Mouse (Mus musculus): Measurements from ENCODE around the gene Ppp2r5c. TPM values are rescaled to one million over a fixed set of nuclear protein-coding genes. Genes with fewer than 3 reads are reported as not detected.
A peak's percentile ranks its signal among the peaks of the same experiment; 100 is the strongest.

Ppp2r5c gene
- polyA plus RNA-seq, 1 experiment from 2014 or later: 146 TPM

GRCm38 (mm10) chr12:110418735-110419350 is 28.1 kb upstream of the Ppp2r5c start:
- H3K4me3 ChIP-seq (replicated peaks; ENCODE audit: low read length): no peak overlapping the region
- ATAC-seq (ENCODE audit: insufficient read depth, low FRiP score): no peak
- no peaks in the 10 kb centered on the region for H3K4me1 ChIP-seq (ENCODE audit: control insufficient read depth, insufficient read depth, low read length)
- H3K4me2 ChIP-seq (ENCODE audit: low read depth, low read length): no peak overlapping the region
- H3K27me3 ChIP-seq (ENCODE audit: control insufficient read depth, insufficient read depth, low read length): no peaks in the 10 kb centered on the region
- no peaks in the 10 kb centered on the region for H3K36me3 ChIP-seq (ENCODE audit: control insufficient read depth, insufficient read depth, low read length)
- peak overlapping the region; percentile 46; the same call in 1 of the 2 replicates for H3K27ac ChIP-seq (ENCODE audit: low read length)
- no peak overlapping the region for H3K9ac ChIP-seq (ENCODE audit: low read length)
- WGBS: 31% methylated on average over 7 of the region's 8 CpGs
- no peaks in the 10 kb centered on the region for H3K9me3 ChIP-seq (replicated peaks; ENCODE audit: control insufficient read depth, low read length)

GRCm38 (mm10) chr12:110419879-110420278 is 27.0 kb upstream of the Ppp2r5c start:
- H3K9ac ChIP-seq (ENCODE audit: low read length): no peak overlapping the region
- WGBS: 52% methylated on average over 2 of the region's 2 CpGs
- H3K36me3 ChIP-seq (ENCODE audit: control insufficient read depth, insufficient read depth, low read length): no peaks in the 10 kb centered on the region
- no peak overlapping the region for H3K4me3 ChIP-seq (replicated peaks; ENCODE audit: low read length)
- peak; percentile 48; the same call in 1 of the 2 replicates for ATAC-seq (ENCODE audit: insufficient read depth, low FRiP score)
- no peaks in the 10 kb centered on the region for H3K27me3 ChIP-seq (ENCODE audit: control insufficient read depth, insufficient read depth, low read length)
- no peaks in the 10 kb centered on the region for H3K4me1 ChIP-seq (ENCODE audit: control insufficient read depth, insufficient read depth, low read length)
- H3K4me2 ChIP-seq (ENCODE audit: low read depth, low read length): no peak overlapping the region
- H3K9me3 ChIP-seq (replicated peaks; ENCODE audit: control insufficient read depth, low read length): no peaks in the 10 kb centered on the region
- H3K27ac ChIP-seq (ENCODE audit: low read length): no peak overlapping the region

GRCm38 (mm10) chr12:110421361-110421760 is 25.6 kb upstream of the Ppp2r5c start:
- Histone ChIP-seq H3K36me3 (ENCODE audit: control insufficient read depth, insufficient read depth, low read length) (no peaks in the 10 kb centered on the region), H3K4me2 (ENCODE audit: low read depth, low read length) (no peak overlapping the region), H3K4me3 (replicated peaks; ENCODE audit: low read length) (no peak overlapping the region), H3K9ac (ENCODE audit: low read length) (no peak overlapping the region), H3K27me3 (ENCODE audit: control insufficient read depth, insufficient read depth, low read length) (no peaks in the 10 kb centered on the region), H3K27ac (ENCODE audit: low read length) (no peak overlapping the region), H3K9me3 (replicated peaks; ENCODE audit: control insufficient read depth, low read length) (no peaks in the 10 kb centered on the region), H3K4me1 (ENCODE audit: control insufficient read depth, insufficient read depth, low read length) (no peaks in the 10 kb centered on the region)
- no peak for ATAC-seq (ENCODE audit: insufficient read depth, low FRiP score)
- WGBS: 51% methylated on average over 2 of the region's 3 CpGs

- no peaks in the 10 kb centered on the region for H3K36me3 ChIP-seq (ENCODE audit: control insufficient read depth, insufficient read depth, low read length)
- H3K27me3 ChIP-seq (ENCODE audit: control insufficient read depth, insufficient read depth, low read length): no peaks in the 10 kb centered on the region
- H3K4me2 ChIP-seq (ENCODE audit: low read depth, low read length): no peak overlapping the region
- H3K4me3 ChIP-seq (replicated peaks; ENCODE audit: low read length): no peak overlapping the region
- H3K4me1 ChIP-seq (ENCODE audit: control insufficient read depth, insufficient read depth, low read length): no peaks in the 10 kb centered on the region
- 81% methylated on average over 5 of the region's 5 CpGs for WGBS
- no peak overlapping the region for H3K9ac ChIP-seq (ENCODE audit: low read length)
- ATAC-seq (ENCODE audit: insufficient read depth, low FRiP score): no peak
- H3K9me3 ChIP-seq (replicated peaks; ENCODE audit: control insufficient read depth, low read length): no peaks in the 10 kb centered on the region
- H3K27ac ChIP-seq (ENCODE audit: low read length): no peak overlapping the region
Observed at GRCm38 (mm10) chr12:110424008-110424704, 22.8 kb upstream of the Ppp2r5c start.

GRCm38 (mm10) chr12:110426417-110427010 is 20.4 kb upstream of the Ppp2r5c start:
- Histone ChIP-seq H3K27ac (ENCODE audit: low read length) (no peak overlapping the region), H3K9ac (ENCODE audit: low read length) (no peak overlapping the region), H3K4me2 (ENCODE audit: low read depth, low read length) (no peak overlapping the region), H3K27me3 (ENCODE audit: control insufficient read depth, insufficient read depth, low read length) (no peaks in the 10 kb centered on the region), H3K4me1 (ENCODE audit: control insufficient read depth, insufficient read depth, low read length) (no peaks in the 10 kb centered on the region), H3K36me3 (ENCODE audit: control insufficient read depth, insufficient read depth, low read length) (no peaks in the 10 kb centered on the region), H3K9me3 (replicated peaks; ENCODE audit: control insufficient read depth, low read length) (no peaks in the 10 kb centered on the region), H3K4me3 (replicated peaks; ENCODE audit: low read length) (no peak overlapping the region)
- ATAC-seq (ENCODE audit: insufficient read depth, low FRiP score): no peak
- 62% methylated on average over 13 of the region's 13 CpGs for WGBS

GRCm38 (mm10) chr12:110429340-110429973 is 17.5 kb upstream of the Ppp2r5c start:
- 66% methylated on average over 12 of the region's 12 CpGs for WGBS
- Histone ChIP-seq H3K36me3 (ENCODE audit: control insufficient read depth, insufficient read depth, low read length) (no peaks in the 10 kb centered on the region), H3K4me2 (ENCODE audit: low read depth, low read length) (no peak overlapping the region), H3K9ac (ENCODE audit: low read length) (no peak overlapping the region), H3K27me3 (ENCODE audit: control insufficient read depth, insufficient read depth, low read length) (no peaks in the 10 kb centered on the region), H3K9me3 (replicated peaks; ENCODE audit: control insufficient read depth, low read length) (no peaks in the 10 kb centered on the region), H3K27ac (ENCODE audit: low read length) (no peak overlapping the region), H3K4me3 (replicated peaks; ENCODE audit: low read length) (no peak overlapping the region), H3K4me1 (ENCODE audit: control insufficient read depth, insufficient read depth, low read length) (no peaks in the 10 kb centered on the region)
- ATAC-seq (ENCODE audit: insufficient read depth, low FRiP score): no peak

GRCm38 (mm10) chr12:110429990-110430389 is 16.9 kb upstream of the Ppp2r5c start:
- Histone ChIP-seq H3K36me3 (ENCODE audit: control insufficient read depth, insufficient read depth, low read length) (no peaks in the 10 kb centered on the region), H3K9me3 (replicated peaks; ENCODE audit: control insufficient read depth, low read length) (no peaks in the 10 kb centered on the region), H3K27me3 (ENCODE audit: control insufficient read depth, insufficient read depth, low read length) (no peaks in the 10 kb centered on the region), H3K4me2 (ENCODE audit: low read depth, low read length) (no peak overlapping the region), H3K27ac (ENCODE audit: low read length) (no peak overlapping the region), H3K9ac (ENCODE audit: low read length) (no peak overlapping the region), H3K4me1 (ENCODE audit: control insufficient read depth, insufficient read depth, low read length) (no peaks in the 10 kb centered on the region), H3K4me3 (replicated peaks; ENCODE audit: low read length) (no peak overlapping the region)
- ATAC-seq (ENCODE audit: insufficient read depth, low FRiP score): no peak
- WGBS: 71% methylated on average over 10 of the region's 10 CpGs

- Histone ChIP-seq H3K9ac (ENCODE audit: low read length) (no peak overlapping the region), H3K4me2 (ENCODE audit: low read depth, low read length) (no peak overlapping the region), H3K9me3 (replicated peaks; ENCODE audit: control insufficient read depth, low read length) (no peaks in the 10 kb centered on the region), H3K4me1 (ENCODE audit: control insufficient read depth, insufficient read depth, low read length) (no peaks in the 10 kb centered on the region), H3K27ac (ENCODE audit: low read length) (no peak overlapping the region), H3K4me3 (replicated peaks; ENCODE audit: low read length) (no peak overlapping the region), H3K36me3 (ENCODE audit: control insufficient read depth, insufficient read depth, low read length) (no peaks in the 10 kb centered on the region), H3K27me3 (ENCODE audit: control insufficient read depth, insufficient read depth, low read length) (no peaks in the 10 kb centered on the region)
- ATAC-seq (ENCODE audit: insufficient read depth, low FRiP score): no peak
- WGBS: 43% methylated on average over 7 of the region's 7 CpGs
Observed at GRCm38 (mm10) chr12:110431805-110432204, 15.1 kb upstream of the Ppp2r5c start.
